Mouse (Mus musculus) MEL-GATA-1-ER (cell line): ENCODE data around the gene Gm13119.
"Not testable (repeated sequence)": the region's sequence is repeated elsewhere in the genome, so short reads cannot be mapped to it uniquely, and the experiment has no call there.

Experiments used
- DNase-seq: peaks from one replicate; pipeline ENCODE4 v3.0.0-alpha.2; 2012; ENCODE audit warnings: low read depth; ENCODE audit errors: extremely low read depth

Gene Gm13119

DNA sequence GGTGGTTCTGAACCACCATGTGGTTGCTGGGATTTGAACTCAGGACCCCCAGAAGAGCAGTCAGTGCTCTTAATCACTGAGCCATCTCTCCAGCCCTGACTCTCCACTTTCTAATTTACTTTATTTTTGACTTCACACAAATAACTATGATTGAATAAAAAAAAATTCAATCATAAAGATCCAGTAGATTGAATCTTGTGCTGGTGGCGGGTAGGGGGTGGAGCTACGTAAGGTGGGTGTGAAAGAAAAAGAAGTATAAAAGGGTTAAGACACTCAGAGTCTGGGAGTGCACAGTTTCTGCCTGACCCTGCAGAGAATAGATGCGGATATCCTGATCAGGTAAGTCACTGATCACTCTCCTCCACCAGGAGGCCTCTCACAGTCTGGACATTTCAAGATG is at the start of gene Gm13119:
Gene Gm13119, plus strand, starts transcription at position 301 of the 400 bp plus-strand sequence.
- DNase-seq = not testable (repeated sequence)

DNA sequence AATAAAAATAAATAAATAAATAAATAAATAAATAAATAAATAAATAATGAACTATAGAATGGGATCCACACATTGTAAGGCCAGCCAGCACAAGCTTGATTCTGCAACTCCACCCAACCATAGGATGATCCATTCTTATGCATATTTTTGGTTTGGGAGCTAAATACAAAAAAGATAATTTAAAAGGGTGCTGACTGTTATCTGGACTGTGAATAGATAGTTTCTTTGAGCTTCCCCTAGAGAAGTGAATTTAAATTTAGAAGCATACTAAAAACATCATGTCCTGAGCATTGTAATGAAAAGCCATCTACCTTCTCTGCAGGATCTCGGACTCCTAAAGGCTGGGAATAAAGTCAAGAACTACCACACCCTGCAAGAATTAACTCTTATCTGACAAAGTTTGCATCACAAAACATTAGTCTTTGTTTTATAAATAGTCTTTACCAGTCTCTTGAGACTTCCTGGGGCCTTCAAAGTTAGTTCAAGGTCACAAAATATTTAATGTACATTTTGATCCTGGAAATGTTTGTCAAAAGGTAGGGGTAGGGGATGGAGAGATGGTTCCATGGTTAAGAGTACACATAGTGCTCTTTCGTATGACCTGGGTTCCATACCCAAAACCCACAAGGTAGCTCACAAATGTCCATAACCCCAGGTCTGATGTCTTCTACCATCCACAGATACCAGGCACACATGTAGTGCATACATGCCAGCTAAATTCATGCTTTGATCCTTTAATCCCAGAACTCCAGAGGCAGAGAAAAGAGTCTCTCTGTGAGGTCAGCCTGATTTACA is 44.9 kb upstream of the Gm13119 start:
- not testable (repeated sequence) for DNase-seq

DNA sequence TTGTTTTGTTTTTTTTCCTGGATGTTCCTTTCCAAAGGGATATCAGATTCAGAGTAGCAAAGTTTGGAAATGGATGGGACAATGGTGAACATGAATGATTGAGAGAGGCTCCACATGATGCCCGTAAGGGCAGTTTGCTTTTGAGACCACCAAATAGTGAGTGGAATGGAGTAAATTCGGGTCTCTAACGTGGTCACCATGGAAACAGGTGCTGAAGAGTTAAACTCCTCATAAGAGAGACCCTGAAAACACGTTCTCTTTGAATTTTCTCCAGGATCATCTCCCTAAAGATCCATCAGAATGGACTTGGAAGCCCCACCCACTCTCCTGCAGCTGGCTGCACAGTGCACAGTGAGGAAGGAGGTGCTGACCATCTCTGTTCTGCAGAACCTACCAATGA is 27.8 kb upstream of the Gm13119 start, which contains the start of gene Gm13128:
Gene Gm13128, plus strand, starts transcription at position 301 of the 400 bp plus-strand sequence.
- DNase-seq = not testable (repeated sequence)

DNA sequence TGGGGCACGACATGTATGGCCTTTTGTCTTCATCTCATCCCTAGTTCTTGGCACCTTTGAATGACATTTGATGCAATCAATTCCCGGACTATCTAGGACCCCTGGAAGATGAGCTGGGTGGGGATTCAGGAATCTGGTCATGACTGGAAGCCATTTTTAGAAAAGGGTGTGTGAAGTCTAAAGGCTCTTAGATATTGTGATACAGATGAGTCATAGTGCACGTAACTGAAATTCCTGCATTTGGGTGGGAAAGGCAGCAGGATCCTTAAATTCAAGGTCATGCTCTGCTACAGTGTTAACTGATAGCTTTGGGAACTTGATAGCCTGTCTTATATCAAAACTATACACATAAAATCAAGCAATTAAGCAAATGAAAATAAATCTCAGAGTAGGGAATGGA is 21.9 kb upstream of the Gm13119 start:
- DNase-seq = not testable (repeated sequence)

- DNase-seq = no peak
These were observed 20.2 kb downstream of the Gm13119 start, which contains the start of gene Pramef20 for GRCm38 (mm10) chr4:144377911-144378310. Pramef20 (minus strand) TSS chr4:144377933.

DNA sequence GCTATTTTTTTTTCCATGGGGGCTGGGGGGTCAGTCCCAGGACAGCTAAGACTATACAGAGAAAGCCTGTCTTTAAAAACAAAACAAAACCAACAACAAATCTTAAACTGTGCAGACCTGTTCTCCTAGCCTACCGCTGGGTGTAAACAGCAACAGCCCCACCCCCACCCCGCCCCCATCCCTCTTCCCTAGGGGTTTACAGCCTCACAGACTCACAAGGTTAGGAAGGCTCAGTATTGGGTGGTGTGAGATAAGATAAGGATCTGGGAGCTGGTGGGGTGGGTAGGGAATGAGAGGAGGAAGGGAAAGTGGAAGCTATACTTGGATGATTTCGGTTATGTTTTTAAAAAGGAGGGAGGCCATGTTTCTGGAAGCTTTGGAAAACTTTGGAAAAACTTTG is 38.6 kb downstream of the Gm13119 start:
- no peak for DNase-seq

- no peak for DNase-seq
These were observed 45.0 kb downstream of the Gm13119 start for GRCm38 (mm10) chr4:144402712-144403111.

DNA sequence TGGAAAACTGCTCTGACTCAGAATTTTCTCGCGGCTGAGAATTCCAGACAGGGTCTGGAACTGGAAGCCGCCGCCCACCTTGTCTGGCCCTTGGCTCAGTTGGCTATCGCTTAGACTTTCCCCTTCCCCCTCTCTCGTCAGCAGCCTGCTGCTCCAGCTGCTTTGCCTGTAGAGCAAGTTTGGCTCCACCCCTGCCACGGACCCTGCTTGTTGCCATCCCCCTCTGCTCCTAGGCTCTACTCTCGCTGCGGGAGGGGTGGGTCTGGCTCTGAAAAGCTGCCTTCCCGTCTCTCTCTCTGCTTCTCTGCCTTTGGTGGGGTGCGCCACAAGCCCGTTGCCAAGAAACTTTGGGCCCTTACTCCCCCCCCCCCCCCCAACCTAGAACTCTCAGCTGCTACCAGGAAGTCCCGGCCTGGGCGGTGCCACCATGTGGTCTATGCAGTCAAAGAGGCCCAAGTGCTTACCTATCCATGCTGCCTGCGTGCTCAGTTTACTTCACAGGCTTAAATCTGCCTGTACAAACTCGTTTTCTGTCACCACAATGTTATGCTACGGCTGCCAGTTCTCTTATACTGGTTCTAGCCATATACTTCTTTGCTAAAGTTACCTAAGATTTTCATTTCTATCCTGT is 46.8 kb downstream of the Gm13119 start:
- DNase-seq = no peak

GRCm38 (mm10) chr4:144406261-144406660 is 48.5 kb downstream of the Gm13119 start:
- DNase-seq = no peak

DNA sequence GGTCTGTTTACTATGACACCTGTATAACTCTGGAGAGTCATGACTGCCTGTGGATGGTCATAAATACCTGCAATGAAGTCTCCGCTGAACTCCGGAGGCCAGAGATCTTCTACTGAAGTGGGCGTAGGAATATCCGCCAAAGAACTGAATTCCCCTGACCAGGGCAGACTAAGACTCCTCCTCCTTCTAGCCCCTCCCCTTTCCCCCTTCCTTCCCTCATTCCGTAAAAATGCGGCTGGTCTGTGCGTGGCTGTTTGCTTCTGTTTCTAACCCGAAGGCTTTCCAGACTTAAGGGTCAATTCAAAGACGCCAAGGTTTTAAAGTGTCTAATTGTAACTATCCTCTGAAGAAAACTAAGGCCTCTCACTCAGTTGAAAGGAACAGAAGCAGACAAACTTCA is 50.5 kb downstream of the Gm13119 start, which contains the start of gene Pramef12:
Gene Pramef12, minus strand, starts transcription at position 175 of the 400 bp plus-strand sequence.
- DNase-seq = no peak
